Mouse (Mus musculus) ES-E14 (cell line): ENCODE results near the gene B4galt1.

Experiments used
- CHD2 ChIP-seq: IDR thresholded peaks from 2 replicates; pipeline ENCODE4 v1.6.1; 2014; ENCODE audit warnings: mild to moderate bottlenecking, low read depth, low read length, inconsistent platforms
- MAFK ChIP-seq: IDR thresholded peaks from 2 replicates; pipeline ENCODE4 v1.6.1; 2014; ENCODE audit warnings: mild to moderate bottlenecking, low read depth, low read length, inconsistent platforms; ENCODE audit not compliant: insufficient read depth
- ZNF384 ChIP-seq: IDR thresholded peaks from 2 replicates; pipeline ENCODE4 v1.6.1; 2012; ENCODE audit warnings: low read depth, low read length, inconsistent platforms

- TF ChIP-seq MAFK (peak; percentile 50; the same call in 1 of the 2 replicates), CHD2 (no peak), ZNF384 (no peak)
These were observed 37.9 kb downstream of the B4galt1 start for GRCm38 (mm10) chr4:40815775-40816372.
